Mouse (Mus musculus): ENCODE measurements around the gene N4bp2. TPM values are rescaled to one million over a fixed set of nuclear protein-coding genes. Genes with fewer than 3 reads are reported as not detected.

N4bp2 gene
- polyA plus RNA-seq, 1 experiment = 2.0 TPM

DNA sequence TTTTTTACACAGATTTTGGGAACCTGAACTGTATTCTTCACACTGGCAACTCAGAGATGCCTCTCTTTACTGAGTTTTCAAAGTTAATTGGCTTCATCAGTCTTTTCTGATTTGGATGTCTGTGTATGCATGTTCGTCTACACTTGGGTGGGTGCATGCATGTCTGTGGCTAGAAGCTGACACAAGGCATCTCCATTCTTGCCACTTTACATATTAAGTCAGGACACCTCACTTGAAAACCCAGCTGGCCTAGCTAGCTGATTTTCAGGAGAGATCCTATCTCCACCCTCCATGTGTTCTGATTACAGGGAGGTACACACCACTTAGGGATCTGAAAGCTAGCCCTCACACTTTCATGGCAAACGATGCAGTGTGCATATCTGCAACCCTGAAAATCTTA is 2.7 kb upstream of the N4bp2 start:
- H3K79me3 ChIP-seq (ENCODE audit: low read depth) = peaks cover 2% of the 10 kb centered on the region
- no peaks in the 10 kb centered on the region for H3K27me3 ChIP-seq (ENCODE audit: control insufficient read depth, insufficient read depth, insufficient read length)
- H3K36me3 ChIP-seq (ENCODE audit: control insufficient read depth, insufficient read depth) = no peaks in the 10 kb centered on the region
- no peak overlapping the region for H3ac ChIP-seq (ENCODE audit: control insufficient read depth, insufficient read length, low read depth)
- H3K79me2 ChIP-seq (ENCODE audit: control insufficient read depth, insufficient read depth) = peaks cover 8% of the 10 kb centered on the region
- TF ChIP-seq MYOG (IDR thresholded peaks at IDR 0.05; ENCODE audit: control insufficient read depth, extremely low read depth, insufficient read length) (no peak), FOSL1 (IDR thresholded peaks at IDR 0.05; ENCODE audit: insufficient read depth, low read length, poor library complexity, severe bottlenecking) (no peak), MYOD1 (IDR thresholded peaks at IDR 0.05; ENCODE audit: control insufficient read depth, insufficient read length, low read depth) (no peak), USF1 (IDR thresholded peaks at IDR 0.05; ENCODE audit: low read depth) (no peak), CEBPB (IDR thresholded peaks at IDR 0.05; ENCODE audit: low read depth) (no peak), MAX (IDR thresholded peaks at IDR 0.05) (no peak), CTCF (IDR thresholded peaks at IDR 0.05; ENCODE audit: control insufficient read depth, insufficient read depth, insufficient read length) (no peak)
- H3K4me3 ChIP-seq (ENCODE audit: insufficient read depth, poor library complexity, severe bottlenecking) = no peak overlapping the region

DNA sequence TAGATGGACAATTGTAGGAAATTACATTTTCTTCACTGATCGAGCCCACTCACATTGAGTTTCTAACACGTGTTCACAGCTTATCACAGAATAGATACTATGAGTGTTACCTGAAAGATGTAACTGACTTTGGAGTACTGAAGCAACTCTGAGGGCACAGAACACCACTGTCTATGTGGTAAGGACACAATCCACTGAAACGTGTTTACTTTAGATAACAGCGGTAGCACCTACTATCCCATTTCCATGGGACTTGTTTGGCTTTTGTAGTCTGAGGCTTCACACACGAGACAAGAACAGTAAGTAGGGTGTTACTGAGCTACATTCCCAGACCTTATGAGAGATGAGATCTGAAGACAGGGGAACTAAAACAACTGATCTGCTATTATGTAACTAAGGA is 2.3 kb upstream of the N4bp2 start:
- Histone ChIP-seq H3K27me3 (ENCODE audit: control insufficient read depth, insufficient read depth, insufficient read length) (no peaks in the 10 kb centered on the region), H3K79me3 (ENCODE audit: low read depth) (peaks cover 2% of the 10 kb centered on the region), H3K4me3 (ENCODE audit: insufficient read depth, poor library complexity, severe bottlenecking) (no peak overlapping the region), H3K79me2 (ENCODE audit: control insufficient read depth, insufficient read depth) (peaks cover 8% of the 10 kb centered on the region), H3ac (ENCODE audit: control insufficient read depth, insufficient read length, low read depth) (no peak overlapping the region), H3K36me3 (ENCODE audit: control insufficient read depth, insufficient read depth) (no peaks in the 10 kb centered on the region)
- TF ChIP-seq MYOD1 (IDR thresholded peaks at IDR 0.05; ENCODE audit: control insufficient read depth, insufficient read length, low read depth) (no peak), FOSL1 (IDR thresholded peaks at IDR 0.05; ENCODE audit: insufficient read depth, low read length, poor library complexity, severe bottlenecking) (no peak), CTCF (IDR thresholded peaks at IDR 0.05; ENCODE audit: control insufficient read depth, insufficient read depth, insufficient read length) (no peak), USF1 (IDR thresholded peaks at IDR 0.05; ENCODE audit: low read depth) (no peak), MAX (IDR thresholded peaks at IDR 0.05) (no peak), CEBPB (IDR thresholded peaks at IDR 0.05; ENCODE audit: low read depth) (no peak)

DNA sequence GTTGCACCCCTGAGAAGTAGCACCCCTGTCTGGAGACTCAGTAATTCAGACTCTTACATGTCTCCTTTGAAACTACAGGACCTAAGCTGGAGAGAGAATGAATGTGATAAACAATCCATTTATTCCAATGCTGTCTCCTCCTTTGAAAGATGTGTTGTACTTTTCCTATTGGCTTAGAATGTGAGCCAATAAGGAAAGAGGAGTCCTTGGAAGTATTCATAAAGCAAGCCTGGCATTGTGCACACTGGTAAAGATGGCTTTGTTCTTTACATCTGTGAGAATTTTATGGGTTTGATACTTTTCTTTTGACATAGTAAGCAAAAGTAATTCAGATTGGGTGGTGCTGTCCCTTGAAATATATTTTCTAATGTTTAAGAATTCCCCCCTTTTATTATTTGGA is 1.4 kb upstream of the N4bp2 start:
- no peak for TF ChIP-seq MYOD1 (IDR thresholded peaks at IDR 0.05; ENCODE audit: control insufficient read depth, insufficient read length, low read depth)
- no peak for TF ChIP-seq MAX (IDR thresholded peaks at IDR 0.05)
- TF ChIP-seq CTCF (IDR thresholded peaks at IDR 0.05; ENCODE audit: control insufficient read depth, insufficient read depth, insufficient read length) = no peak
- H3K79me3 ChIP-seq (ENCODE audit: low read depth) = peaks cover 2% of the 10 kb centered on the region
- no peaks in the 10 kb centered on the region for H3K27me3 ChIP-seq (ENCODE audit: control insufficient read depth, insufficient read depth, insufficient read length)
- H3K4me3 ChIP-seq (ENCODE audit: insufficient read depth, poor library complexity, severe bottlenecking) = no peak overlapping the region
- peaks cover 8% of the 10 kb centered on the region for H3K79me2 ChIP-seq (ENCODE audit: control insufficient read depth, insufficient read depth)
- no peak overlapping the region for H3ac ChIP-seq (ENCODE audit: control insufficient read depth, insufficient read length, low read depth)
- H3K36me3 ChIP-seq (ENCODE audit: control insufficient read depth, insufficient read depth) = no peaks in the 10 kb centered on the region

DNA sequence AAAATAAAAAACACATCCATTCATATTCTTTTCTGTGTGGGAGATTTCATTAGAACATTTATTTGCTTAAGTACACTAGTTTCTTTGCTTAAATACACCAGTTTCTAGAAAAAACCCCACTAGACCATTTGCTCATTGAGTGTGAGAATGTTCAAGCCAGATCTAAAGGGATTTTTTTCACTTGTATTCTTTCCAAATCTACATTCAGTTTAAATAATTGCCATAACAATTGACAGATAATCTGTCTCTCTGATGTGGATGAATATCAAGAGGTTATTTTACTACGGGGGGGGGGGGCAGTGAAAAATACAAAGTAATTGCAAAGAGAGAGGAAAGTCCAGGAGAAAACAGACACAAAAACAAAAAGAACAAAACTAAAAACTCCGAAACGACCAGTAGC is 635 bp upstream of the N4bp2 start:
- H3K79me3 ChIP-seq (ENCODE audit: low read depth) = peaks cover 2% of the 10 kb centered on the region
- no peaks in the 10 kb centered on the region for H3K36me3 ChIP-seq (ENCODE audit: control insufficient read depth, insufficient read depth)
- H3ac ChIP-seq (ENCODE audit: control insufficient read depth, insufficient read length, low read depth) = peak overlapping the region; percentile 72
- H3K79me2 ChIP-seq (ENCODE audit: control insufficient read depth, insufficient read depth) = peaks cover 8% of the 10 kb centered on the region
- no peaks in the 10 kb centered on the region for H3K27me3 ChIP-seq (ENCODE audit: control insufficient read depth, insufficient read depth, insufficient read length)
- peak overlapping the region; percentile 59 for H3K4me3 ChIP-seq (ENCODE audit: insufficient read depth, poor library complexity, severe bottlenecking)
- TF ChIP-seq MYOD1 (IDR thresholded peaks at IDR 0.05; ENCODE audit: control insufficient read depth, insufficient read length, low read depth) = no peak
- no peak for TF ChIP-seq USF1 (IDR thresholded peaks at IDR 0.05; ENCODE audit: low read depth)
- TF ChIP-seq CTCF (IDR thresholded peaks at IDR 0.05; ENCODE audit: control insufficient read depth, insufficient read depth, insufficient read length) = no peak
- no peak for TF ChIP-seq FOSL1 (IDR thresholded peaks at IDR 0.05; ENCODE audit: insufficient read depth, low read length, poor library complexity, severe bottlenecking)
- no peak for TF ChIP-seq MYOG (IDR thresholded peaks at IDR 0.05; ENCODE audit: control insufficient read depth, extremely low read depth, insufficient read length)
- TF ChIP-seq CEBPB (IDR thresholded peaks at IDR 0.05; ENCODE audit: low read depth) = no peak
- no peak for TF ChIP-seq MAX (IDR thresholded peaks at IDR 0.05)

DNA sequence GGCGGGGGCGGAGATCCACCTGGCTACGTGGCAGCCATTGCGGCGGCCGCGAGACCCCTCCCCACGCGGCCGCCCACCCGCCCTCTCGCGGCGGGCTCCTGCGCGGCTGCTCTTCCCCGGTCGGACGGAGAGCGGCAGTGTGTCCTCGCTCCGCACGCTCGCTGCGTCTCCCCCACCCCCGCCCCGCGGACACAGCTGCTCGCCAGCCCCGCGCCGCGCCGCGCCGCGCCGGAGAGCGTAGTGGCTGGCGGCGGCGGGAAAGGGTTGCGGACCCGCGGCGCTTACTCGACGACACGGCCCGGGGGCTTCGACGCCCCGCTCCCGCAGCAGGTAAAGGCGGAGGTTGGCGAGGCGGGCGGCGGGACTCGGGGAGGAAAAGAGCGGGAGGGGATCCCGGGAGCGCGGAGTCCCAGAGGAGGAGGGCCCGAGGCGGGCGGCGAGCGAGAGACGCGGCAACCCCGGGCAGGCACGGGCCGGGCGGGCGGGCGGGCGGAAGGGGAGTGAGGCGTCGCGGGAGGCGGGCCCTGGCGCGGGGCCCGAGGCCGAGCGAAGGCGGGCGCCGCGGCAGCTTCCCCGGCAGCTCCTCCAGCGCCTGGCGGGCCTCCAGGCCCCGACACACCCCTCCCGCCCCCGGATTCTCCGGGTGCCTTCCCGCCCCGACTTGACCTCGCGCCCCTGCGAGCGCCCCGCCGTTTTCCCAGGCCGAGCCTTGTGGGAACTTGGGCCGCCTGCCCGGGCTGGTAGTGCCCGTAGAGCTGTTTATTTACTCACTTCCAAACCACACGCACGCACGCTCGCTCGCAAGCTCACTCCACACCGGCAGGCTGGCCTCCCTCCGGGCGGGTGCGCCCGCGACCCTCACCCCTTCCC is 830 bp downstream of the N4bp2 start:
- TF ChIP-seq CTCF (IDR thresholded peaks at IDR 0.05; ENCODE audit: control insufficient read depth, insufficient read depth, insufficient read length) (peak; percentile 95), CEBPB (IDR thresholded peaks at IDR 0.05; ENCODE audit: low read depth) (no peak)
- Histone ChIP-seq H3K36me3 (ENCODE audit: control insufficient read depth, insufficient read depth) (no peaks in the 10 kb centered on the region), H3K79me2 (ENCODE audit: control insufficient read depth, insufficient read depth) (peaks cover 8% of the 10 kb centered on the region), H3ac (ENCODE audit: control insufficient read depth, insufficient read length, low read depth) (peak overlapping the region; percentile 78), H3K79me3 (ENCODE audit: low read depth) (peaks cover 2% of the 10 kb centered on the region), H3K27me3 (ENCODE audit: control insufficient read depth, insufficient read depth, insufficient read length) (no peaks in the 10 kb centered on the region), H3K4me3 (ENCODE audit: insufficient read depth, poor library complexity, severe bottlenecking) (peak overlapping the region; percentile 59)

Measured in C2C12 (cell line).